Mouse (Mus musculus) left cerebral cortex, adult 9 months (tissue): ENCODE measurements around the gene Entpd3.

Experiments used
- DNase-seq, 2 experiments: peaks; one replicate each; pipeline ENCODE4 v3.0.0; 2022; ENCODE audit warnings: low spot score in 2 of 2

The Entpd3 gene

GRCm38 (mm10) chr9:120579808-120580207 lies 40.2 kb downstream of the Entpd3 start:
- no peak for DNase-seq

GRCm38 (mm10) chr9:120581941-120582618 lies 42.5 kb downstream of the Entpd3 start:
- no peak for DNase-seq

- peak; percentile 67 to 94 for DNase-seq
Observed at GRCm38 (mm10) chr9:120582619-120583308, 43.1 kb downstream of the Entpd3 start.

- DNase-seq: no peak
Observed at GRCm38 (mm10) chr9:120583314-120583713, 43.7 kb downstream of the Entpd3 start.

- DNase-seq: peak in 1 of 2 experiments; percentile 79
Observed at GRCm38 (mm10) chr9:120586546-120586945, 46.9 kb downstream of the Entpd3 start.

DNA sequence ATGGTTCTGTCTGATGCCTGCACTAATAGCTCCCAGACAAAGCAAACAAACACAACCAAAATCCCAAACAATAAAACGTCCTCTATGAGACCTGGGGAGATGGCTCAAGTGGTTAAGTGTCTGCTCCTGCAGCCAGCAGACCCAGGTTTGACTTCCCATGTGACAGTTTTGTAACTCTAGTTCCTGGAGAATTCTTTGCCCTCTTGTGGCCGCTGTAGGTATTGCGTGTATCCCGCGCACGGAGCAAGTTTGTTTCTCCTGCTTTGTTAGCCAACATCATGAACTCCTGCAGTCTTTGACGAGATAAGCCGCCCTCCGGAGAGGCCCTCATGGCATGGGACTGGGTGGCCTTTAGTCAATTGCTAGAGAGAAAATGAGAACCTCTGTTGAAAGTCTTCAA lies 51.9 kb downstream of the Entpd3 start:
- DNase-seq: peak in 1 of 2 experiments; percentile 72

GRCm38 (mm10) chr9:120593383-120594101 lies 53.9 kb downstream of the Entpd3 start:
- no peak for DNase-seq

GRCm38 (mm10) chr9:120594839-120595238 lies 55.2 kb downstream of the Entpd3 start:
- DNase-seq: no peak

DNA sequence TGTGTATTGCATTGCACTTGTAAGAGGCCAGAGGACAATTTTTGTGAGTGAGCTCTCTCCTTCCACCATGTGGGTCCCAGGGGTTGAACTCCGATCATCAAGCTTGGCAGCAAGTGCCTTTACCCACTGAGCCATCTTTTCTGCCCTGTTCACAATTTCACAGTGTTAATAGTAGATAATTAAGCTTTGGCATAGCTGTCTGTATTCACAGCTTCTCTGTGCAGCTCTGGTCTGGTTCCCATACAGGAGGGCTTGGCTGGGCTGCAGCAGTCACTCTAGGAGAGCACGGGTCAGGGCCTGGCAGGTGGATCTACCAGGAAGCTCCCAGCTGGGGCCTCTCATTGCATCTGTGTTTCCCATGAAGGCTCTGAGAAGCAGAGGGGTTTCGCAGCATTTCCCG lies 55.7 kb downstream of the Entpd3 start:
- DNase-seq: no peak

DNA sequence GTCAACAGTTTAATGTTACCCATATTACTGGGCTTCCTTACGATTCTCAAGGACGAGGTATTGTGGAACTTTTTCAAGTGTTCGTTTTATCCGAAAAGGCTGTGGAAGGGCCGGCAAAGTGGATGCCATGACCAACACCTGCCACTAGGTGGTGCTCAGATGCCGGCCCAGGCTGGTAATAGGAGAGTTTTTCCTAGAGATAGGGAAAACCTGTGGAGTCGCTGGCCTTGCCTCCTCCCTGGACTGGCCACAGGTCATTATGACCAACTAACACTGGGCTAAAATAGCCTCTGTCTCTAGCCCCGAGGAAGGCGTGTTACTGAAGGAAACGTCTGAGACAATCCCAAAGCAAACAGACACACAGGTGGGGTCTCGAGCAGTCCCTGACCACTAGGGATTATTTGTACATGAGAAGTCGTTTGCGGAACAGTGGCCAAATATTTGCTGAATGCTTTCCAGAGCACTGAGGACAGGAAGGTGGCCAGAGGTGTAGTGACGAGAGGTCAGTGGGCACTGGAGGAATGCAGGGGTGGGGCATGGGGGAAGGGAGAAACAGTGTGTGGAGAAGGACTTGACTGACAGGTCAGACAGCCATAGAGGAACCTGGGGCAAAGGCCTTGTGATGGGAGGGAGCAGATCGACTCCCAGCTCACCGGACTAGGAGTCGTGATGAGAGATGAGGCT lies 62.0 kb downstream of the Entpd3 start:
- DNase-seq: peak in 1 of 2 experiments; percentile 76

- no peak for DNase-seq
Observed at GRCm38 (mm10) chr9:120602172-120602838, 62.7 kb downstream of the Entpd3 start.

GRCm38 (mm10) chr9:120602839-120603511 lies 63.4 kb downstream of the Entpd3 start:
- DNase-seq: peak in 1 of 2 experiments; percentile 92

- no peak for DNase-seq
Observed at GRCm38 (mm10) chr9:120603512-120603908, 63.9 kb downstream of the Entpd3 start.

- DNase-seq: no peak
Observed at GRCm38 (mm10) chr9:120603956-120604355, 64.3 kb downstream of the Entpd3 start.

DNA sequence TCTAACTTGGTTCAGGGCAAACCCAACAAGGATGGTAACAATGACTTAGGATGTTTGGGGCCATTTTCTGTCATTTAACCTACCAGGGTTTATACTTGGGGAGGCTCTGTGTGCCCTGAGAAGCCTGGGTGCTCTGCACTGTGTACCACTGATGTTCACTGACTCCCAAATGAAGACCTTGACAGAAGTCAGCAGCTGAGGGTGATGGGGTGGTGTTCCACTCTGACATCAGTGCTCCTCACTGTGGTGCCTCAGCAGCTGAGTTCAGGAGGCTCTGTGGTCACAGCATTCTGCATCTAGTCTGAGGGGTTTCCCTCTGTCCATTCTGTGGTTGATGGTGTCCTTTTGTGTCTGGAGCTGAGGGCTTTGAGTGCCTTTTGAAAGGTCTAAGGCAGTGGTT lies 71.4 kb downstream of the Entpd3 start:
- DNase-seq: no peak

GRCm38 (mm10) chr9:120614059-120614458 lies 74.4 kb downstream of the Entpd3 start:
- DNase-seq: no peak
